Mouse (Mus musculus) liver, postnatal 0 days (tissue): ENCODE results near the gene Trnau1ap. TPM values are rescaled to one million over a fixed set of nuclear protein-coding genes. Genes with fewer than 3 reads are reported as not detected.
"Not testable (repeated sequence)": the region's sequence is repeated elsewhere in the genome, so short reads cannot be mapped to it uniquely, and the experiment has no call there.

Source experiments
- ATAC-seq: fragments of 200-750 bp; cut with Nextera tagmentation; 2 replicates; pipeline ENCODE4 v1.8.0; 2017; ENCODE audit warnings: mild to moderate bottlenecking, moderate library complexity
- DNase-seq: peaks from one replicate; pipeline ENCODE4 v3.0.0-alpha.2; 2016
- H3K27ac ChIP-seq: fragments of 300-500 bp; sonication (generic); 2 replicates; pipeline ENCODE4 v1.5.1; 2014; ENCODE audit warnings: antibody characterized with exemption, moderate library complexity, mild to moderate bottlenecking, low read depth
- H3K27me3 ChIP-seq: fragments of 300-500 bp; sonication (generic); 2 replicates; pipeline ENCODE4 v1.6.1; 2014; ENCODE audit warnings: low read length, control low read depth, mixed read lengths; ENCODE audit not compliant: insufficient read depth
- H3K36me3 ChIP-seq: fragments of 300-500 bp; sonication (generic); replicated peaks from 2 replicates; pipeline ENCODE4 v1.6.1; 2014; ENCODE audit warnings: mild to moderate bottlenecking, control low read depth, low read length, moderate library complexity, mixed read lengths; ENCODE audit not compliant: insufficient read depth
- H3K4me1 ChIP-seq: fragments of 300-500 bp; sonication (generic); 2 replicates; pipeline ENCODE4 v1.6.1; 2014; ENCODE audit warnings: antibody characterized with exemption, mild to moderate bottlenecking, control low read depth; ENCODE audit not compliant: insufficient read depth
- H3K4me2 ChIP-seq: fragments of 300-500 bp; sonication (generic); 2 replicates; pipeline ENCODE4 v1.6.1; 2014; ENCODE audit warnings: low read depth, mild to moderate bottlenecking, low read length, moderate library complexity, mixed read lengths
- H3K4me3 ChIP-seq: fragments of 300-500 bp; sonication (generic); 2 replicates; pipeline ENCODE4 v1.5.1; 2014; ENCODE audit warnings: low read depth, low read length
- H3K9ac ChIP-seq: fragments of 300-500 bp; sonication (generic); replicated peaks from 2 replicates; pipeline ENCODE4 v1.6.1; 2014; ENCODE audit warnings: mild to moderate bottlenecking, moderate library complexity
- H3K9me3 ChIP-seq: fragments of 300-500 bp; sonication (generic); 2 replicates; pipeline ENCODE4 v1.6.1; 2016; ENCODE audit warnings: mild to moderate bottlenecking, control low read depth, low read length, mixed read lengths
- CTCF ChIP-seq: sonication (generic); IDR thresholded peaks from 2 replicates; pipeline ENCODE4 v1.5.1; 2016; ENCODE audit warnings: antibody characterized with exemption, low read depth
- EP300 ChIP-seq: IDR thresholded peaks from 2 replicates; pipeline ENCODE4 v1.6.1; 2016; ENCODE audit warnings: antibody characterized with exemption, low read depth, mild to moderate bottlenecking
- WGBS: fragments of 180-500 bp; shearing (Covaris S2); extraction: QIAGEN DNeasy Blood & Tissue Kit; methylation state at CpG from one replicate; pipeline ENCODE4 v1.1.7; 2014; ENCODE audit not compliant: insufficient replicate concordance; 5-methylcytosine and 5-hydroxymethylcytosine counted together
- polyA plus RNA-seq: library from polyadenylated mRNA; unstranded; fragments of >200 nt; fragmentation: Nextera tagmentation; extraction: Ambion mirVana; gene quantifications from 2 replicates; pipeline ENCODE4 v1.2.1, GENCODE M21; 2015

Trnau1ap gene
- polyA plus RNA-seq, 1 experiment from 2014 or later: 30.4 TPM

GRCm38 (mm10) chr4:132306004-132306403 is 23.3 kb downstream of the Trnau1ap start:
- TF ChIP-seq CTCF (no peak), EP300 (no peak)

GRCm38 (mm10) chr4:132305276-132305675 is 24.1 kb downstream of the Trnau1ap start:
- no peaks in the 10 kb centered on the region for H3K9me3 ChIP-seq
- peaks cover 6% of the 10 kb centered on the region for H3K36me3 ChIP-seq
- no peak overlapping the region; the same call in 1 of the 2 replicates for H3K27ac ChIP-seq
- WGBS: 44% methylated on average over 8 of the region's 8 CpGs
- H3K4me2 ChIP-seq: no peak overlapping the region
- no peak overlapping the region for H3K9ac ChIP-seq
- H3K27me3 ChIP-seq: no peaks in the 10 kb centered on the region
- ATAC-seq (no peak), DNase-seq (no peak)
- H3K4me3 ChIP-seq: no peak overlapping the region
- peaks cover 14% of the 10 kb centered on the region for H3K4me1 ChIP-seq
- TF ChIP-seq EP300 (no peak), CTCF (no peak)

More at GRCm38 (mm10) chr4:132306004-132306403, 23.3 kb downstream of the Trnau1ap start:
- ATAC-seq: no peak
- H3K27ac ChIP-seq: peak overlapping the region; percentile 19; the same call in 1 of the 2 replicates
- peaks cover 13% of the 10 kb centered on the region for H3K36me3 ChIP-seq
- H3K27me3 ChIP-seq: no peaks in the 10 kb centered on the region
- 42% methylated on average over 6 of the region's 6 CpGs for WGBS
- H3K4me1 ChIP-seq: peaks cover 16% of the 10 kb centered on the region
- H3K4me2 ChIP-seq: no peak overlapping the region
- DNase-seq: no peak
- H3K4me3 ChIP-seq: no peak overlapping the region
- H3K9me3 ChIP-seq: no peaks in the 10 kb centered on the region
- no peak overlapping the region for H3K9ac ChIP-seq

GRCm38 (mm10) chr4:132303484-132303883 is 25.9 kb downstream of the Trnau1ap start:
- not testable (repeated sequence) for H3K9me3 ChIP-seq, H3K27ac ChIP-seq, H3K27me3 ChIP-seq, ATAC-seq, H3K4me1 ChIP-seq, DNase-seq, H3K36me3 ChIP-seq, H3K9ac ChIP-seq
- 41% methylated on average over 6 of the region's 6 CpGs for WGBS
- Histone ChIP-seq H3K4me3 (peak overlapping the region; percentile 53), H3K4me2 (peak overlapping the region; percentile 87)

GRCm38 (mm10) chr4:132302939-132303479 is 26.3 kb downstream of the Trnau1ap start, which contains the start of gene Rab42:
Gene Rab42, minus strand, starts transcription at chr4:132303385.
- no peak within 1 kb of the TSS for H3K27ac ChIP-seq
- 2% methylated on average over 31 of the region's 31 CpGs for WGBS
- H3K4me2 ChIP-seq: peak within 1 kb of the TSS; percentile 87
- H3K4me1 ChIP-seq: peaks cover 7% of the 10 kb centered on the region; the same call in 1 of the 2 replicates
- peak; percentile 80 for ATAC-seq
- no peaks in the 10 kb centered on the region for H3K36me3 ChIP-seq
- H3K9ac ChIP-seq: peak within 1 kb of the TSS; percentile 61
- no peaks in the 10 kb centered on the region for H3K27me3 ChIP-seq
- H3K9me3 ChIP-seq: no peaks in the 10 kb centered on the region
- DNase-seq: peak; percentile 76
- H3K4me3 ChIP-seq: peak within 1 kb of the TSS; percentile 53
- no peak for TF ChIP-seq EP300
- TF ChIP-seq CTCF: peak; percentile 28

GRCm38 (mm10) chr4:132301965-132302938 is 27.1 kb downstream of the Trnau1ap start:
- H3K27me3 ChIP-seq: no peaks in the 10 kb centered on the region
- no peaks in the 10 kb centered on the region for H3K36me3 ChIP-seq
- 57% methylated on average over 16 of the region's 16 CpGs for WGBS
- H3K4me1 ChIP-seq: peaks cover 7% of the 10 kb centered on the region; the same call in 1 of the 2 replicates
- DNase-seq: no peak
- peak overlapping the region; percentile 87 for H3K4me2 ChIP-seq
- no peaks in the 10 kb centered on the region for H3K9me3 ChIP-seq
- peak overlapping the region; percentile 53 for H3K4me3 ChIP-seq
- peak overlapping the region; percentile 61; the same call in 1 of the 2 replicates for H3K9ac ChIP-seq
- H3K27ac ChIP-seq: no peak overlapping the region
- no peak for TF ChIP-seq EP300
- TF ChIP-seq CTCF: no peak
- ATAC-seq: no peak

GRCm38 (mm10) chr4:132301486-132301885 is 27.9 kb downstream of the Trnau1ap start:
- Histone ChIP-seq H3K36me3 (no peaks in the 10 kb centered on the region), H3K4me1 (peaks cover 7% of the 10 kb centered on the region; the same call in 1 of the 2 replicates), H3K4me3 (no peak overlapping the region), H3K9me3 (no peaks in the 10 kb centered on the region), H3K27ac (no peak overlapping the region), H3K4me2 (no peak overlapping the region), H3K27me3 (no peaks in the 10 kb centered on the region), H3K9ac (no peak overlapping the region)
- TF ChIP-seq EP300 (no peak), CTCF (no peak)
- DNase-seq (no peak), ATAC-seq (no peak)
- WGBS: 74% methylated on average over 6 of the region's 6 CpGs
